Mouse (Mus musculus): ENCODE data around the gene Crybg2.

DNA sequence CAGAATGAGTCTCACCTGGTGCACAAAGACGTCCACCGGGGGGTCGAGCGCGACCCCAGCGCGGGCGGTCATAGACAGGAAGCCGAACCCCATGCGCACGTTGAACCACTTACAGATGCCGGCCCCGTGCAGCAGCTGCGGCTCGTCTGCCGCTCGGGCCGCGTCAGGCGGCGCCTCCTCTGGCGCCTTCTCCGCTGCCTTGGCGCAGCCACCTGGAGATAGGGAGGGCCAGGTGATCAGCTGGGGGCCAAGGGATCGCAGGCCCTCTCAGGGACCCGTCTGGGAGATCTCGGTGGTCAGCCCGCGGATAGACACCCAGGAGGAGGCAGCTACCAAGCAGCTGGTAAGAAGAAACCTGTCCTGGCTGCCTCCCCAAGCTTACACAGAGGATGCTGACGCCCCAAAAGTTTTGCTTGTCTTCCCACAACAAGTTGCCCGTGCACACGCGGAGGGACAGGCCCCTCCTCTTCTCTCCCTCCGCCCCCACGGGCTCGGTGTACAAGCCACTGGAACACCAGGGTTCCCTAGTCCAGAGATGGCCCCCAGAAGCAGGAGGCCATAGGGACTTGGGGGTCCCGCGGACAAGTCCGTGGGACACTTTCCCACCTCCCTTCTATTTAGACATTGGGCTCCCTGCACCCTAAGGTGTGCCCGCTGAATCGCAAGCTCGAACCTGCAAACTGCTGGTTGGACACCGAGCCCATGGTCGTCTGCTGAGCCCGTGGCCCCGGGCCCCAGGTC lies 42.4 kb upstream of the Crybg2 start:
- TF ChIP-seq ZC3H11A (IDR thresholded peaks at IDR 0.05; ENCODE audit: low read depth, low read length), result no peak
- no peak for TF ChIP-seq CTCF (IDR thresholded peaks at IDR 0.05 in 2 of 3, conservative IDR thresholded peaks at IDR 0.05 in 1 of 3; ENCODE audit: control insufficient read depth in 1 of 3, insufficient read depth in 1 of 3, low read depth in 2 of 3, low read length in 3 of 3, poor library complexity in 1 of 3, severe bottlenecking in 1 of 3)
- no peak for TF ChIP-seq HCFC1 (IDR thresholded peaks at IDR 0.05; ENCODE audit: low read depth, low read length)
- TF ChIP-seq POLR2A (IDR thresholded peaks at IDR 0.05; ENCODE audit: control insufficient read depth in 1 of 2, insufficient read depth in 1 of 2, low read depth in 1 of 2, low read length in 2 of 2, poor library complexity in 1 of 2), result no peak
- no peak for TF ChIP-seq NRF1 (IDR thresholded peaks at IDR 0.05; ENCODE audit: insufficient read depth, low read depth, low read length, poor library complexity, severe bottlenecking)
- no peak for TF ChIP-seq MAFK (IDR thresholded peaks at IDR 0.05; ENCODE audit: borderline replicate concordance, low read depth, low read length)
- no peak for TF ChIP-seq EP300 (IDR thresholded peaks at IDR 0.05; ENCODE audit: low read depth in 1 of 2, low read length in 2 of 2)
- no peak for TF ChIP-seq GATA1 (IDR thresholded peaks at IDR 0.05; ENCODE audit: low read depth, low read length)
- TF ChIP-seq MAX (IDR thresholded peaks at IDR 0.05; ENCODE audit: low read length), result no peak
- TF ChIP-seq CHD1 (IDR thresholded peaks at IDR 0.05; ENCODE audit: low read depth, low read length), result no peak
- no peak for TF ChIP-seq MAZ (IDR thresholded peaks at IDR 0.05; ENCODE audit: low read depth, low read length)
- TF ChIP-seq RAD21 (IDR thresholded peaks at IDR 0.05; ENCODE audit: low read depth, low read length), result no peak

Measured in MEL (cell line).